Mouse (Mus musculus) MEL (cell line): ENCODE results near the gene Dennd6a. TPM values are rescaled to one million over a fixed set of nuclear protein-coding genes. Genes with fewer than 3 reads are reported as not detected.

Experiments
- DNase-seq: peaks from one replicate; pipeline ENCODE4 v3.0.0; 2011; ENCODE audit warnings: low read depth, low spot score
- H3K27ac ChIP-seq: 2 replicates; pipeline ENCODE4 v1.5.1; 2012; ENCODE audit warnings: low read depth, mild to moderate bottlenecking, control low read depth, low read length, moderate library complexity; ENCODE audit not compliant: control insufficient read depth
- H3K27me3 ChIP-seq, 2 experiments: fragments of 150-350 bp in 1 of 2; sonication (generic) in 1 of 2; 2 replicates each; pipeline ENCODE4 v1.6.1; 2012; ENCODE audit warnings: low read length in 2 of 2, mild to moderate bottlenecking in 2 of 2, improper control_type of control experiment in 1 of 2, moderate library complexity in 1 of 2; ENCODE audit not compliant: insufficient read depth in 2 of 2, control insufficient read depth in 1 of 2
- H3K36me3 ChIP-seq, 2 experiments: 2 replicates each; pipeline ENCODE4 v1.6.1; 2012 to 2014; ENCODE audit warnings: low read length in 2 of 2, improper control_type of control experiment in 1 of 2, inconsistent platforms in 1 of 2, mild to moderate bottlenecking in 1 of 2; ENCODE audit not compliant: insufficient read depth in 2 of 2, control insufficient read depth in 1 of 2
- H3K4me1 ChIP-seq, 2 experiments: fragments of 150-350 bp in 1 of 2; sonication (generic) in 1 of 2; 2 replicates each; pipeline ENCODE4 v1.6.1; 2012; ENCODE audit warnings: low read length in 2 of 2, improper control_type of control experiment in 1 of 2, mild to moderate bottlenecking in 1 of 2; ENCODE audit not compliant: insufficient read depth in 2 of 2, control insufficient read depth in 1 of 2
- H3K4me3 ChIP-seq, 2 experiments: fragments of 150-350 bp in 1 of 2; sonication (generic) in 1 of 2; 2 replicates each; pipeline ENCODE4 v1.5.1; 2012; ENCODE audit warnings: low read depth in 2 of 2, low read length in 2 of 2, mild to moderate bottlenecking in 2 of 2, moderate library complexity in 2 of 2, control low read depth in 1 of 2, improper control_type of control experiment in 1 of 2; ENCODE audit not compliant: control insufficient read depth in 1 of 2, insufficient read depth in 1 of 2
- H3K79me2 ChIP-seq: 2 replicates; pipeline ENCODE4 v1.6.1; 2012; ENCODE audit warnings: mild to moderate bottlenecking, low read length, moderate library complexity; ENCODE audit not compliant: control insufficient read depth, poor library complexity, insufficient read depth
- H3K9ac ChIP-seq: 2 replicates; pipeline ENCODE4 v1.6.1; 2012; ENCODE audit warnings: low read depth, mild to moderate bottlenecking, control low read depth, low read length, moderate library complexity; ENCODE audit not compliant: control insufficient read depth, poor library complexity, severe bottlenecking
- H3K9me3 ChIP-seq: fragments of 150-350 bp; sonication (generic); replicated peaks from 2 replicates; pipeline ENCODE4 v1.6.1; 2012; ENCODE audit warnings: mild to moderate bottlenecking, low read length, improper control_type of control experiment, moderate library complexity; ENCODE audit not compliant: insufficient read depth
- BHLHE40 ChIP-seq: IDR thresholded peaks from 2 replicates; pipeline ENCODE4 v1.6.1; 2012; ENCODE audit warnings: low read depth, mild to moderate bottlenecking, inconsistent platforms, low read length, improper control_type of control experiment, borderline replicate concordance
- CHD1 ChIP-seq: IDR thresholded peaks from 2 replicates; pipeline ENCODE4 v1.6.1; 2012; ENCODE audit warnings: low read depth, mild to moderate bottlenecking, inconsistent platforms, low read length, improper control_type of control experiment
- CHD2 ChIP-seq: IDR thresholded peaks from 2 replicates; pipeline ENCODE4 v1.6.1; 2011; ENCODE audit warnings: low read length, improper control_type of control experiment
- CTCF ChIP-seq, 3 experiments: IDR thresholded peaks in 2 of 3; conservative IDR thresholded peaks in 1 of 3; 2 replicates each; pipeline ENCODE4 v1.5.1; 2011 to 2012; ENCODE audit warnings: low read length in 3 of 3, low read depth in 2 of 3, mild to moderate bottlenecking in 2 of 3, improper control_type of control experiment in 1 of 3, inconsistent platforms in 1 of 3, mixed read lengths in 1 of 3, moderate library complexity in 1 of 3; ENCODE audit not compliant: control insufficient read depth in 1 of 3, insufficient read depth in 1 of 3, poor library complexity in 1 of 3, severe bottlenecking in 1 of 3
- E2F4 ChIP-seq: IDR thresholded peaks from 2 replicates; pipeline ENCODE4 v1.6.1; 2011; ENCODE audit warnings: low read depth, low read length, improper control_type of control experiment, borderline replicate concordance
- ELF1 ChIP-seq: IDR thresholded peaks from 2 replicates; pipeline ENCODE4 v1.6.1; 2014; ENCODE audit warnings: low read depth, mild to moderate bottlenecking, inconsistent platforms, low read length, improper control_type of control experiment, moderate library complexity
- EP300 ChIP-seq, 2 experiments: IDR thresholded peaks; 2 replicates each; pipeline ENCODE4 v1.6.1; 2011; ENCODE audit warnings: improper control_type of control experiment in 2 of 2, low read length in 2 of 2, low read depth in 1 of 2, mild to moderate bottlenecking in 1 of 2
- ETS1 ChIP-seq: IDR thresholded peaks from 2 replicates; pipeline ENCODE4 v1.6.1; 2012; ENCODE audit warnings: low read depth, mild to moderate bottlenecking, inconsistent platforms, low read length, improper control_type of control experiment, moderate library complexity
- GABPA ChIP-seq: IDR thresholded peaks from 2 replicates; pipeline ENCODE4 v1.6.1; 2012; ENCODE audit warnings: low read depth, mild to moderate bottlenecking, inconsistent platforms, low read length, improper control_type of control experiment, moderate library complexity
- GATA1 ChIP-seq: IDR thresholded peaks from 2 replicates; pipeline ENCODE4 v1.6.1; 2011; ENCODE audit warnings: low read depth, low read length, improper control_type of control experiment
- HCFC1 ChIP-seq: IDR thresholded peaks from 2 replicates; pipeline ENCODE4 v1.6.1; 2012; ENCODE audit warnings: low read depth, mild to moderate bottlenecking, inconsistent platforms, low read length, improper control_type of control experiment, moderate library complexity
- JUND ChIP-seq: IDR thresholded peaks from 2 replicates; pipeline ENCODE4 v1.6.1; 2011; ENCODE audit warnings: low read depth, mild to moderate bottlenecking, improper control_type of control experiment, low read length
- KAT2A ChIP-seq: conservative IDR thresholded peaks from 2 replicates; pipeline ENCODE4 v1.6.1; 2012; ENCODE audit warnings: low read depth, low read length, improper control_type of control experiment, inconsistent platforms
- MAFK ChIP-seq: IDR thresholded peaks from 2 replicates; pipeline ENCODE4 v1.6.1; 2011; ENCODE audit warnings: low read depth, mild to moderate bottlenecking, low read length, improper control_type of control experiment, borderline replicate concordance
- MAX ChIP-seq: IDR thresholded peaks from 2 replicates; pipeline ENCODE4 v1.6.1; 2011; ENCODE audit warnings: low read length, improper control_type of control experiment
- MAZ ChIP-seq: IDR thresholded peaks from 2 replicates; pipeline ENCODE4 v1.6.1; 2012; ENCODE audit warnings: low read depth, mild to moderate bottlenecking, inconsistent platforms, low read length, improper control_type of control experiment
- MEF2A ChIP-seq: IDR thresholded peaks from 2 replicates; pipeline ENCODE4 v1.6.1; 2014; ENCODE audit warnings: low read depth, mild to moderate bottlenecking, inconsistent platforms, low read length, improper control_type of control experiment; ENCODE audit not compliant: poor library complexity, insufficient replicate concordance, severe bottlenecking; ENCODE audit errors: extremely low read depth
- MXI1 ChIP-seq: IDR thresholded peaks from 2 replicates; pipeline ENCODE4 v1.6.1; 2011; ENCODE audit warnings: mild to moderate bottlenecking, low read depth, low read length, improper control_type of control experiment
- MYB ChIP-seq: IDR thresholded peaks from 2 replicates; pipeline ENCODE4 v1.6.1; 2011; ENCODE audit warnings: mild to moderate bottlenecking, low read depth, low read length, improper control_type of control experiment
- MYC ChIP-seq: IDR thresholded peaks from 2 replicates; pipeline ENCODE4 v1.6.1; 2011; ENCODE audit warnings: low read depth, mild to moderate bottlenecking, low read length, improper control_type of control experiment, moderate library complexity
- NELFE ChIP-seq: IDR thresholded peaks from 2 replicates; pipeline ENCODE4 v1.6.1; 2011; ENCODE audit warnings: low read depth, low read length, improper control_type of control experiment
- NRF1 ChIP-seq: IDR thresholded peaks from 2 replicates; pipeline ENCODE4 v1.6.1; 2014; ENCODE audit warnings: low read depth, mild to moderate bottlenecking, inconsistent platforms, low read length, improper control_type of control experiment, moderate library complexity; ENCODE audit not compliant: poor library complexity, insufficient read depth, severe bottlenecking
- POLR2A ChIP-seq, 2 experiments: IDR thresholded peaks; 2 replicates each; pipeline ENCODE4 v1.6.1; 2011 to 2012; ENCODE audit warnings: low read length in 2 of 2, mild to moderate bottlenecking in 2 of 2, control low read depth in 1 of 2, improper control_type of control experiment in 1 of 2, low read depth in 1 of 2, moderate library complexity in 1 of 2; ENCODE audit not compliant: control insufficient read depth in 1 of 2, insufficient read depth in 1 of 2, poor library complexity in 1 of 2
- POLR2AphosphoS2 ChIP-seq: IDR thresholded peaks from 2 replicates; pipeline ENCODE4 v1.6.1; 2011; ENCODE audit warnings: low read length, improper control_type of control experiment
- POLR2AphosphoS5 ChIP-seq: IDR thresholded peaks from 2 replicates; pipeline ENCODE4 v1.6.1; 2012; ENCODE audit warnings: low read depth, borderline replicate concordance, mild to moderate bottlenecking, inconsistent platforms, low read length, moderate library complexity, mixed read lengths
- RAD21 ChIP-seq: IDR thresholded peaks from 2 replicates; pipeline ENCODE4 v1.6.1; 2011; ENCODE audit warnings: mild to moderate bottlenecking, low read depth, low read length, improper control_type of control experiment
- SIN3A ChIP-seq: IDR thresholded peaks from 2 replicates; pipeline ENCODE4 v1.6.1; 2012; ENCODE audit warnings: low read length, improper control_type of control experiment, inconsistent platforms
- SMC3 ChIP-seq: IDR thresholded peaks from 2 replicates; pipeline ENCODE4 v1.6.1; 2011; ENCODE audit warnings: low read depth, low read length, improper control_type of control experiment
- TAL1 ChIP-seq: IDR thresholded peaks from 2 replicates; pipeline ENCODE4 v1.6.1; 2012; ENCODE audit warnings: mild to moderate bottlenecking, inconsistent platforms, low read length, moderate library complexity, mixed read lengths
- TBP ChIP-seq: IDR thresholded peaks from 2 replicates; pipeline ENCODE4 v1.8.0; 2011; ENCODE audit warnings: low read depth, low read length, improper control_type of control experiment
- TCF12 ChIP-seq: IDR thresholded peaks from 2 replicates; pipeline ENCODE4 v1.6.1; 2014; ENCODE audit warnings: low read depth, mild to moderate bottlenecking, inconsistent platforms, low read length, improper control_type of control experiment, moderate library complexity
- UBTF ChIP-seq: IDR thresholded peaks from 2 replicates; pipeline ENCODE4 v1.6.1; 2012; ENCODE audit warnings: low read depth, mild to moderate bottlenecking, inconsistent platforms, low read length, improper control_type of control experiment, moderate library complexity, borderline replicate concordance; ENCODE audit not compliant: insufficient read depth
- USF1 ChIP-seq: IDR thresholded peaks from 2 replicates; pipeline ENCODE4 v1.6.1; 2014; ENCODE audit warnings: low read depth, mild to moderate bottlenecking, inconsistent platforms, low read length, improper control_type of control experiment, moderate library complexity
- USF2 ChIP-seq, 2 experiments: IDR thresholded peaks; 2 replicates each; pipeline ENCODE4 v1.6.1; 2011 to 2012; ENCODE audit warnings: improper control_type of control experiment in 2 of 2, low read length in 2 of 2, borderline replicate concordance in 1 of 2, inconsistent platforms in 1 of 2, low read depth in 1 of 2, mild to moderate bottlenecking in 1 of 2; ENCODE audit not compliant: insufficient read depth in 1 of 2
- ZC3H11A ChIP-seq: IDR thresholded peaks from 2 replicates; pipeline ENCODE4 v1.6.1; 2012; ENCODE audit warnings: low read depth, mild to moderate bottlenecking, inconsistent platforms, low read length, improper control_type of control experiment
- ZKSCAN1 ChIP-seq: IDR thresholded peaks from 2 replicates; pipeline ENCODE4 v1.6.1; 2012; ENCODE audit warnings: low read depth, mild to moderate bottlenecking, inconsistent platforms, low read length, improper control_type of control experiment, moderate library complexity
- ZMIZ1 ChIP-seq: IDR thresholded peaks from 2 replicates; pipeline ENCODE4 v1.6.1; 2012; ENCODE audit warnings: low read depth, mild to moderate bottlenecking, inconsistent platforms, low read length, improper control_type of control experiment, moderate library complexity
- ZNF384 ChIP-seq: IDR thresholded peaks from 2 replicates; pipeline ENCODE4 v1.6.1; 2012; ENCODE audit warnings: low read depth, mild to moderate bottlenecking, inconsistent platforms, low read length, improper control_type of control experiment
- polyA plus RNA-seq, 2 experiments: library from polyadenylated mRNA; stranded (reverse) in 1 of 2; unstranded in 1 of 2; fragments of >175 nt in 1 of 2; fragments of >200 nt in 1 of 2; gene quantifications; 2 replicates each; pipeline versions ENCODE4 v1.2.1 to v1.2.4; 2012; ENCODE audit warnings: low replicate concordance in 2 of 2, low read depth in 1 of 2; ENCODE audit not compliant: insufficient read length in 2 of 2, insufficient read depth in 1 of 2, missing spikeins in 1 of 2
- total RNA-seq: library from RNA; depleted of rRNA; stranded (reverse); fragments of 300-350 nt; gene quantifications from 2 replicates; pipeline ENCODE4 v1.2.3, GENCODE M21; 2012

The Dennd6a gene
- total and polyA plus RNA-seq, 3 experiments = 13.1 to 40.0 (median 13.6) TPM

DNA sequence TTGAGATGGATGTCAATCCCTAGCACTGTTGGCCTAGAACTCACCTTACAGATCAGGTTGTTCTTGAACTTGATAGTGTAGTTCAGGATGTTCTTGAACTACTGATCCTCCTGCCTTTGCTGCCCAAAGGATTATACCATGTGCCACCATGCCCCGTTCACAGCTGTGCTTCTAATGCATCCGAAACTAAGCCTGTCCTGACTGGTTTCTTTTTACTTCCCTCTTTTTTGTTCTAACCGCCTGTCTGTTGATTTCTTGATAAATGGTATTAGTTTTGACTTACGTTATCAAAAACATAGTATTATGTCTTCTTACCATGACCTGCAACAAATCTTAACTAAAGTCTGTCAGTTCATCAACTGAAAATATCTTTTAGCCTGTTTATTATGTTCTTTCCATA lies 37.0 kb downstream of the Dennd6a start:
- Histone ChIP-seq H3K27me3 (no peaks in the 10 kb centered on the region), H3K9ac (peak overlapping the region; percentile 46), H3K79me2 (no peaks in the 10 kb centered on the region), H3K36me3 (peaks cover 9 to 29% of the 10 kb centered on the region in 2 experiments), H3K4me3 (peak overlapping the region; percentile 17 to 27), H3K4me1 (peaks cover 20 to 27% of the 10 kb centered on the region in 2 experiments), H3K9me3 (no peaks in the 10 kb centered on the region), H3K27ac (peak overlapping the region; percentile 85)
- DNase-seq = peak; percentile 84
- TF ChIP-seq ZC3H11A (no peak), HCFC1 (no peak), CHD2 (no peak), TCF12 (peak; percentile 54; the same call in 1 of the 2 replicates), SIN3A (peak; percentile 80), MYB (0 out of 2 replicates have a peak, but pooled peaks have one; percentile 34), ZMIZ1 (no peak), TBP (peak; percentile 44; the same call in 1 of the 2 replicates), BHLHE40 (no peak), USF1 (0 out of 2 replicates have a peak, but pooled peaks have one; percentile 15), NELFE (no peak; the same call in 1 of the 2 replicates), MYC (peak; percentile 87), USF2 (IDR thresholded peaks at IDR 0.05; ENCODE audit: borderline replicate concordance in 1 of 2, insufficient read depth in 1 of 2, low read depth in 1 of 2, low read length in 2 of 2) (no peak), POLR2AphosphoS5 (no peak), ZKSCAN1 (no peak), EP300 (IDR thresholded peaks at IDR 0.05; ENCODE audit: low read depth in 1 of 2, low read length in 2 of 2) (peak; percentile 70 to 78), CHD1 (no peak), E2F4 (no peak), ETS1 (peak; percentile 89), ELF1 (no peak), RAD21 (no peak), KAT2A (no peak), MAX (peak; percentile 80), UBTF (no peak), MEF2A (no peak), MAZ (no peak), ZNF384 (0 out of 2 replicates have a peak, but pooled peaks have one; percentile 23), SMC3 (no peak), GABPA (no peak), JUND (no peak), NRF1 (no peak), CTCF (IDR thresholded peaks at IDR 0.05 in 2 of 3, conservative IDR thresholded peaks at IDR 0.05 in 1 of 3; ENCODE audit: control insufficient read depth in 1 of 3, insufficient read depth in 1 of 3, low read depth in 2 of 3, low read length in 3 of 3, poor library complexity in 1 of 3, severe bottlenecking in 1 of 3) (no peak), MXI1 (peak; percentile 79), MAFK (no peak), POLR2A (IDR thresholded peaks at IDR 0.05; ENCODE audit: control insufficient read depth in 1 of 2, insufficient read depth in 1 of 2, low read depth in 1 of 2, low read length in 2 of 2, poor library complexity in 1 of 2) (peak in 1 of 2 experiments; percentile 56; a peak in 2 of 4 replicates), POLR2AphosphoS2 (no peak), TAL1 (no peak), GATA1 (peak; percentile 72)
